Comparison of ENCODE assay signal across 18 mouse cellular contexts in the genomic region with DNA sequence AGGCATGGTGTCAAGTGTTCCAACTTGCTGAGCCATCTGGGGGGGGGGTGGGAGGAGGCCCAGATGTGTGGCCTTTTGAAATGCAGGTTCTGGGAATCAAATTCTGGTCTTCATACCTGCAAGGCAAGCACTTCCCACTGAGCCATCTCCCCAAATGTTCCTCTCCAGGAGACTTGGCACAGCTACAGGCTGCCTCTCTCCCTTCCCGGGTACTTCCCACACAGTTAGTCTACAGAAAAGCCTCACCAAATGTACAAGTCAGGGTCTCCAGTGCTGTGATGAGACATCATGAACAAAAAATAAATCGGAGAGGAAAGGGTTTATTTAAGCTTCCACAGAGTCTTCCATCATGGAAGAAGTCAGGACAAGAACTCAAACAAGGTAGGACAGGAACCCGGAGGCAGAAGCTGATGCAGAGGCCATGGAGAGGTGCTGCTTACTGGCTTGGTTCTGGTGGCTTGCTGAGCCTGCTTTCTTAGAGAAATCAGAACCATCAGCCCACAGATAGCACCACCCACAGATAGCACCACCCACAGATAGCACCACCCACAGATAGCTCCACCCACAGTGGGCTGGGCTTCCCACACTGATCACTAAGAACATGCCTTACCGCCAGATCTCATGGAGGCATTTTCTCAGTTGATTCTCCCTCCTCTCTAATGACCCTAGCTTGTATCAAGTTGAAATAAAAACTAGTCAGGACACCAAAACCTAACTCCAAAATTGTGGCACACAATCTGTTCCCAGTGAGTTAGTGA. TPM values are rescaled to one million over a fixed set of nuclear protein-coding genes. Genes with fewer than 3 reads are reported as not detected.
DNase-seq lines count a peak whose midpoint lies in the region; ATAC-seq and TF ChIP-seq lines count a peak whose summit lies in the region.
"Had no signal": no experiment of that assay in that cellular context is flagged by ENCODE, and none has a peak within 500 bp of the region (broad histone marks: within the 10 kb centered on the region; RNA-seq: fewer than 3 reads in every experiment).

No protein-coding gene starts in this region.

- H3K36me3 ChIP-seq in intestine, postnatal 0 days (ENCODE audit: control insufficient read depth, insufficient read depth): no peaks in the 10 kb centered on the region
- H3K36me3 ChIP-seq in intestine, embryonic 16.5 days (ENCODE audit: control insufficient read depth, insufficient read depth, low read length): no peaks in the 10 kb centered on the region
- H3K36me3 ChIP-seq in ES-E14 (ENCODE audit: control insufficient read depth, insufficient read depth, low read length, poor library complexity, severe bottlenecking): no peaks in the 10 kb centered on the region
- H3K36me3 ChIP-seq in liver, embryonic 15.5 days (replicated peaks): no peaks in the 10 kb centered on the region
- H3K36me3 ChIP-seq: embryonic facial prominence, embryonic 13.5 days; neural tube, embryonic 12.5 days had no signal

- no peaks in the 10 kb centered on the region for H3K9me3 ChIP-seq in intestine, postnatal 0 days (ENCODE audit: control insufficient read depth)
- H3K9me3 ChIP-seq in intestine, embryonic 16.5 days (ENCODE audit: control insufficient read depth, low read length): no peaks in the 10 kb centered on the region
- H3K9me3 ChIP-seq in ES-E14 (ENCODE audit: control insufficient read depth, insufficient read depth, low read depth, low read length): no peaks in the 10 kb centered on the region; the same call in 1 of the 2 replicates
- H3K9me3 ChIP-seq in liver, embryonic 15.5 days (replicated peaks): no peaks in the 10 kb centered on the region
- H3K9me3 ChIP-seq: embryonic facial prominence, embryonic 13.5 days; neural tube, embryonic 12.5 days had no signal

- H3K27me3 ChIP-seq in intestine, postnatal 0 days (replicated peaks; ENCODE audit: control insufficient read depth, insufficient read depth, low read length): no peaks in the 10 kb centered on the region
- no peaks in the 10 kb centered on the region for H3K27me3 ChIP-seq in intestine, embryonic 16.5 days (replicated peaks; ENCODE audit: control insufficient read depth, insufficient read depth, low read length)
- no peaks in the 10 kb centered on the region for H3K27me3 ChIP-seq in liver, embryonic 15.5 days
- H3K27me3 ChIP-seq: embryonic facial prominence, embryonic 13.5 days had no signal

- ATAC-seq in intestine, postnatal 0 days: 0 out of 2 replicates have a peak, but pooled peaks have one; percentile 31
- ATAC-seq in intestine, embryonic 16.5 days: no peak
- ATAC-seq in liver, embryonic 15.5 days (ENCODE audit: insufficient read depth): 0 out of 2 replicates have a peak, but pooled peaks have one; percentile 37
- ATAC-seq: midbrain, embryonic 16.5 days had no signal

- H3K4me3 ChIP-seq in intestine, postnatal 0 days (ENCODE audit: low read depth, low read length): no peak overlapping the region
- no peak overlapping the region for H3K4me3 ChIP-seq in intestine, embryonic 16.5 days (ENCODE audit: low read length)
- no peak overlapping the region for H3K4me3 ChIP-seq in ES-E14 (ENCODE audit: insufficient read depth in 1 of 2, low read depth in 1 of 2, low read length in 2 of 2, poor library complexity in 1 of 2, severe bottlenecking in 1 of 2)
- no peak overlapping the region for H3K4me3 ChIP-seq in liver, embryonic 15.5 days (replicated peaks)
- H3K4me3 ChIP-seq: embryonic facial prominence, embryonic 13.5 days; heart, adult 2 months; neural tube, embryonic 12.5 days had no signal

- H3K4me1 ChIP-seq in intestine, postnatal 0 days (replicated peaks; ENCODE audit: control insufficient read depth, insufficient read depth, low read length): no peaks in the 10 kb centered on the region
- no peaks in the 10 kb centered on the region for H3K4me1 ChIP-seq in intestine, embryonic 16.5 days (ENCODE audit: control insufficient read depth, insufficient read depth, low read length)
- H3K4me1 ChIP-seq in ES-E14 (ENCODE audit: control insufficient read depth in 2 of 2, insufficient read depth in 2 of 2, low read length in 2 of 2, poor library complexity in 1 of 2): no peaks in the 10 kb centered on the region
- H3K4me1 ChIP-seq in liver, embryonic 15.5 days (replicated peaks): peaks cover 3% of the 10 kb centered on the region; the same call in 1 of the 2 replicates

- DNase-seq in 416B (ENCODE audit: low read depth): peak; percentile 17
- DNase-seq in ES-E14 (ENCODE audit: low read depth, low spot score): peak; percentile 13
- DNase-seq in layer of hippocampus, postnatal 14 days (ENCODE audit: low spot score in 2 of 2): no peak
- DNase-seq in right cerebral cortex, postnatal 14 days: no peak
- DNase-seq: adrenal gland, adult 8-10 months; cerebellum, postnatal 10 days; heart, adult 2 months; kidney, postnatal 14 days; retina, postnatal 1 day; thymus, postnatal 25 days had no signal

- no peak overlapping the region for H3K27ac ChIP-seq in intestine, postnatal 0 days (ENCODE audit: low read depth, low read length)
- no peak overlapping the region for H3K27ac ChIP-seq in intestine, embryonic 16.5 days (ENCODE audit: low read length)
- H3K27ac ChIP-seq in ES-E14 (ENCODE audit: insufficient read depth, low read depth, low read length, poor library complexity, severe bottlenecking): no peak overlapping the region
- H3K27ac ChIP-seq in liver, embryonic 15.5 days (replicated peaks): no peak overlapping the region
- H3K27ac ChIP-seq: embryonic facial prominence, embryonic 13.5 days; heart, adult 2 months; macrophage; neural tube, embryonic 12.5 days had no signal

- no peak overlapping the region for H3K9ac ChIP-seq in intestine, postnatal 0 days (ENCODE audit: low read depth, low read length)
- H3K9ac ChIP-seq in intestine, embryonic 16.5 days (ENCODE audit: low read depth, low read length): no peak overlapping the region
- no peak overlapping the region for H3K9ac ChIP-seq in ES-E14 (ENCODE audit: insufficient read depth, low read depth, low read length, poor library complexity, severe bottlenecking)
- H3K9ac ChIP-seq in liver, embryonic 15.5 days: no peak overlapping the region
- H3K9ac ChIP-seq: embryonic facial prominence, embryonic 13.5 days; neural tube, embryonic 12.5 days had no signal

- WGBS in intestine, postnatal 0 days: 73% methylated on average over 4 of the region's 4 CpGs
- WGBS in intestine, embryonic 16.5 days: 70% methylated on average over 4 of the region's 4 CpGs
- WGBS in liver, embryonic 15.5 days (ENCODE audit: insufficient replicate concordance): 65% methylated on average over 4 of the region's 4 CpGs

- in situ Hi-C loops in ES-E14 (cut with MboI; ENCODE audit: low sequenced_read_pairs in 2 of 2, unreplicated experiment in 2 of 2): no loop called here

- no peak overlapping the region for H3K4me2 ChIP-seq in intestine, postnatal 0 days (replicated peaks; ENCODE audit: low read depth)
- H3K4me2 ChIP-seq in intestine, embryonic 16.5 days (ENCODE audit: low read depth, low read length): no peak overlapping the region
- H3K4me2 ChIP-seq in liver, embryonic 15.5 days: no peak overlapping the region
- H3K4me2 ChIP-seq: embryonic facial prominence, embryonic 13.5 days; neural tube, embryonic 12.5 days had no signal

- no peak for TF ChIP-seq CTCF in intestine, postnatal 0 days (IDR thresholded peaks at IDR 0.05; ENCODE audit: low read depth)

TF ChIP-seq in ES-E14, 5 proteins besides CTCF, POLR2A, EP300 and RAD21:
- TF ChIP-seq ZNF384 (IDR thresholded peaks at IDR 0.05; ENCODE audit: low read depth, low read length): no peak

RNA-seq across cellular contexts. Expression of gene Wdr48, which starts 7.4 kb away (rescaled TPM):
- 14.3 and 16.5 TPM in 2 replicates for polyA plus RNA-seq in intestine, postnatal 0 days (2015; fragmentation: Nextera tagmentation; extraction: Ambion mirVana)
- polyA plus RNA-seq in intestine, embryonic 16.5 days (2015; fragmentation: Nextera tagmentation; extraction: Ambion mirVana): 34.0 and 36.7 TPM in 2 replicates
- total RNA-seq in ES-E14 (2012; rRNA removed): 33.8 and 35.3 TPM in 2 replicates
- polyA plus RNA-seq in liver, embryonic 15.5 days (2015; fragmentation: Nextera tagmentation; extraction: Ambion mirVana): 21.2 and 21.4 TPM in 2 replicates
- total RNA-seq in layer of hippocampus, postnatal 14 days (2021): 10 to 100 TPM; 63.1 to 65.8 TPM

RNA-seq across cellular contexts. Expression of gene Gorasp1, which starts 50.0 kb away (rescaled TPM):
- polyA plus RNA-seq in intestine, postnatal 0 days (2015; fragmentation: Nextera tagmentation; extraction: Ambion mirVana): 14.4 and 16.4 TPM in 2 replicates
- polyA plus RNA-seq in intestine, embryonic 16.5 days (2015; fragmentation: Nextera tagmentation; extraction: Ambion mirVana): 39.3 and 39.5 TPM in 2 replicates
- 16.8 and 21.5 TPM in 2 replicates for total RNA-seq in ES-E14 (2012; rRNA removed)
- 9.9 and 11.4 TPM in 2 replicates for polyA plus RNA-seq in liver, embryonic 15.5 days (2015; fragmentation: Nextera tagmentation; extraction: Ambion mirVana)
- total RNA-seq in layer of hippocampus, postnatal 14 days (2021): 10 to 100 TPM; 33.2 to 34.1 TPM

RNA-seq across cellular contexts. Expression of gene Ttc21a, which starts 50.1 kb away (rescaled TPM):
- polyA plus RNA-seq in intestine, postnatal 0 days (2015; fragmentation: Nextera tagmentation; extraction: Ambion mirVana): not detected in 2 replicates
- polyA plus RNA-seq in intestine, embryonic 16.5 days (2015; fragmentation: Nextera tagmentation; extraction: Ambion mirVana): 0.04 TPM in 1 of 2 replicates, not detected in the other
- 0.40 and 0.79 TPM in 2 replicates for total RNA-seq in ES-E14 (2012; rRNA removed)
- polyA plus RNA-seq in liver, embryonic 15.5 days (2015; fragmentation: Nextera tagmentation; extraction: Ambion mirVana): 0.14 and 0.22 TPM in 2 replicates
- total RNA-seq in layer of hippocampus, postnatal 14 days (2021): 1 to 10 TPM; 1.1 to 2.6 TPM
- total RNA-seq: heart, adult 2 months; heart, postnatal 25 days had no signal

Comparison
In these comparisons a context has a peak if more than half of its experiments do, and no peak if none do; other contexts are left out.
1. DNase-seq: peak in 416B (single experiment) and ES-E14 (single experiment); none in layer of hippocampus, postnatal 14 days (0 of 2) and right cerebral cortex, postnatal 14 days (single experiment).